Mouse (Mus musculus) CH12.LX (cell line): ENCODE measurements at regions not wholly inside any gene's neighbourhood (a gene's known extent, or its start where the extent isn't known, plus 50 kb on each side); places are given as distances from the start of the nearest gene placed in this dataset.

Source experiments
- DNase-seq: peaks from one replicate; pipeline ENCODE4 v3.0.0-alpha.2; 2013; ENCODE audit errors: extremely low read depth
- H3K27ac ChIP-seq: 2 replicates; pipeline ENCODE4 v1.5.1; 2012; ENCODE audit warnings: low read depth, mild to moderate bottlenecking, control low read depth, moderate library complexity; ENCODE audit not compliant: insufficient read depth
- H3K27me3 ChIP-seq: replicated peaks from 2 replicates; pipeline ENCODE3; 2012; ENCODE audit warnings: inconsistent platforms
- H3K36me3 ChIP-seq, 2 experiments: replicated peaks in 1 of 2; 2 replicates each; pipeline versions ENCODE3 to v1.6.1; 2012; ENCODE audit warnings: inconsistent platforms in 1 of 2, low read length in 1 of 2, mild to moderate bottlenecking in 1 of 2, mixed read lengths in 1 of 2, moderate library complexity in 1 of 2; ENCODE audit not compliant: control insufficient read depth in 1 of 2, insufficient read depth in 1 of 2
- H3K4me1 ChIP-seq, 2 experiments: 2 replicates each; pipeline ENCODE4 v1.6.1; 2012; ENCODE audit warnings: inconsistent platforms in 1 of 2, moderate library complexity in 1 of 2; ENCODE audit not compliant: insufficient read depth in 2 of 2, control insufficient read depth in 1 of 2
- H3K4me2 ChIP-seq: 2 replicates; pipeline ENCODE4 v1.6.1; 2012; ENCODE audit warnings: low read depth, mild to moderate bottlenecking, control low read depth; ENCODE audit not compliant: poor library complexity, insufficient read depth, severe bottlenecking
- H3K4me3 ChIP-seq, 3 experiments: fragments of 150-350 bp in 1 of 3; sonication (generic) in 1 of 3; replicated peaks in 1 of 3; 2 replicates each; pipeline versions ENCODE3 to v1.5.1; 2011 to 2012; ENCODE audit warnings: low read depth in 2 of 3, low read length in 2 of 3, mild to moderate bottlenecking in 2 of 3, moderate library complexity in 2 of 3, control low read depth in 1 of 3, improper control_type of control experiment in 1 of 3, inconsistent platforms in 1 of 3, mixed read lengths in 1 of 3; ENCODE audit not compliant: poor library complexity in 1 of 3
- H3K79me2 ChIP-seq: replicated peaks from 2 replicates; pipeline ENCODE4 v1.6.1; 2012; ENCODE audit warnings: mild to moderate bottlenecking, moderate library complexity; ENCODE audit not compliant: control insufficient read depth, poor library complexity, insufficient read depth, severe bottlenecking; ENCODE audit errors: extremely low read depth
- H3K9ac ChIP-seq: 2 replicates; pipeline ENCODE4 v1.6.1; 2012; ENCODE audit warnings: low read depth, mild to moderate bottlenecking, control low read depth, moderate library complexity; ENCODE audit not compliant: insufficient read depth
- H3K9me3 ChIP-seq: replicated peaks from 2 replicates; pipeline ENCODE3; 2012; ENCODE audit warnings: low read length, inconsistent platforms, mixed read lengths
- BHLHE40 ChIP-seq: IDR thresholded peaks from 2 replicates; pipeline ENCODE4 v1.6.1; 2011; ENCODE audit warnings: mild to moderate bottlenecking, low read depth, low read length, improper control_type of control experiment
- CHD1 ChIP-seq: IDR thresholded peaks from 2 replicates; pipeline ENCODE4 v1.6.1; 2012; ENCODE audit warnings: low read depth, low read length, improper control_type of control experiment, inconsistent platforms
- EP300 ChIP-seq: IDR thresholded peaks from 2 replicates; pipeline ENCODE4 v1.6.1; 2011; ENCODE audit warnings: low read length, improper control_type of control experiment
- GABPA ChIP-seq: IDR thresholded peaks from 2 replicates; pipeline ENCODE4 v1.6.1; 2012; ENCODE audit warnings: low read depth, low read length, improper control_type of control experiment, inconsistent platforms; ENCODE audit not compliant: insufficient replicate concordance
- HCFC1 ChIP-seq: IDR thresholded peaks from 2 replicates; pipeline ENCODE4 v1.6.1; 2012; ENCODE audit warnings: low read depth, mild to moderate bottlenecking, inconsistent platforms, low read length, improper control_type of control experiment
- IRF4 ChIP-seq: IDR thresholded peaks from 2 replicates; pipeline ENCODE4 v1.6.1; 2014; ENCODE audit warnings: low read depth, mild to moderate bottlenecking, inconsistent platforms, low read length, improper control_type of control experiment
- JUN ChIP-seq: IDR thresholded peaks from 2 replicates; pipeline ENCODE4 v1.6.1; 2011; ENCODE audit warnings: low read depth, mild to moderate bottlenecking, low read length, improper control_type of control experiment, moderate library complexity; ENCODE audit not compliant: insufficient read depth
- JUND ChIP-seq: conservative IDR thresholded peaks from 2 replicates; pipeline ENCODE4 v1.6.1; 2011; ENCODE audit warnings: low read depth, low read length, improper control_type of control experiment
- KAT2A ChIP-seq: IDR thresholded peaks from 2 replicates; pipeline ENCODE4 v1.6.1; 2012; ENCODE audit warnings: low read length, improper control_type of control experiment, inconsistent platforms; ENCODE audit not compliant: insufficient replicate concordance
- MAFK ChIP-seq: IDR thresholded peaks from 2 replicates; pipeline ENCODE4 v1.6.1; 2011; ENCODE audit warnings: low read length, improper control_type of control experiment; ENCODE audit not compliant: insufficient replicate concordance
- MAX ChIP-seq: IDR thresholded peaks from 2 replicates; pipeline ENCODE4 v1.6.1; 2011; ENCODE audit warnings: low read length, improper control_type of control experiment
- MAZ ChIP-seq: IDR thresholded peaks from 2 replicates; pipeline ENCODE4 v1.6.1; 2012; ENCODE audit warnings: low read depth, mild to moderate bottlenecking, inconsistent platforms, low read length, improper control_type of control experiment, moderate library complexity
- MYC ChIP-seq: IDR thresholded peaks from 2 replicates; pipeline ENCODE4 v1.6.1; 2011; ENCODE audit warnings: low read depth, mild to moderate bottlenecking, improper control_type of control experiment, low read length
- NELFE ChIP-seq: IDR thresholded peaks from 2 replicates; pipeline ENCODE4 v1.6.1; 2011; ENCODE audit warnings: low read depth, low read length, improper control_type of control experiment
- POLR2AphosphoS2 ChIP-seq: IDR thresholded peaks from 2 replicates; pipeline ENCODE4 v1.6.1; 2011; ENCODE audit warnings: low read depth, low read length, improper control_type of control experiment
- RCOR1 ChIP-seq: conservative IDR thresholded peaks from 2 replicates; pipeline ENCODE4 v1.6.1; 2012; ENCODE audit warnings: low read depth, mild to moderate bottlenecking, inconsistent platforms, low read length, improper control_type of control experiment
- SMC3 ChIP-seq: IDR thresholded peaks from 2 replicates; pipeline ENCODE4 v1.6.1; 2011; ENCODE audit warnings: low read depth, low read length, improper control_type of control experiment
- TBP ChIP-seq: conservative IDR thresholded peaks from 2 replicates; pipeline ENCODE4 v1.6.1; 2011; ENCODE audit warnings: low read depth, low read length, improper control_type of control experiment
- TCF12 ChIP-seq: IDR thresholded peaks from 2 replicates; pipeline ENCODE4 v1.6.1; 2014; ENCODE audit warnings: low read depth, mild to moderate bottlenecking, inconsistent platforms, low read length, improper control_type of control experiment
- UBTF ChIP-seq: IDR thresholded peaks from 2 replicates; pipeline ENCODE4 v1.6.1; 2012; ENCODE audit warnings: low read depth, mild to moderate bottlenecking, inconsistent platforms, low read length, improper control_type of control experiment, moderate library complexity
- ZKSCAN1 ChIP-seq: IDR thresholded peaks from 2 replicates; pipeline ENCODE4 v1.6.1; 2012; ENCODE audit warnings: low read depth, inconsistent platforms, low read length, improper control_type of control experiment, borderline replicate concordance
- ZMIZ1 ChIP-seq: IDR thresholded peaks from 2 replicates; pipeline ENCODE4 v1.6.1; 2012; ENCODE audit warnings: low read depth, mild to moderate bottlenecking, inconsistent platforms, low read length, improper control_type of control experiment
- ZNF384 ChIP-seq: IDR thresholded peaks from 2 replicates; pipeline ENCODE4 v1.6.1; 2012; ENCODE audit warnings: low read depth, low read length, improper control_type of control experiment, inconsistent platforms
- dilution Hi-C: fragments of 300-500 bp; cut with MboI; formaldehyde crosslinking; loops from 2 replicates; pipeline ENCODE4 v1.14.3; 2020; ENCODE audit warnings: low sequenced_read_pairs; ENCODE audit not compliant: extremely low pct_unique_long_range_greater_than_20kb, extremely low pct_ligation_motif_present
- in situ Hi-C: fragments of 300-500 bp; cut with MboI; formaldehyde crosslinking; loops from 3 replicates; pipeline ENCODE4 v1.14.3; 2019; ENCODE audit warnings: low sequenced_read_pairs, low pct_ligation_motif_present, low pct_unique_long_range_greater_than_20kb, mixed read lengths

GRCm38 (mm10) chr3:115207072-115207471, 303.2 kb downstream of the Olfm3 start:
- Histone ChIP-seq H3K9me3 (no peaks in the 10 kb centered on the region), H3K4me3 (no peak overlapping the region), H3K27ac (no peak overlapping the region), H3K27me3 (no peaks in the 10 kb centered on the region), H3K4me1 (no peaks in the 10 kb centered on the region), H3K36me3 (no peaks in the 10 kb centered on the region), H3K79me2 (no peaks in the 10 kb centered on the region), H3K4me2 (no peak overlapping the region), H3K9ac (no peak overlapping the region)
- DNase-seq: no peak
- TF ChIP-seq UBTF (no peak), ZMIZ1 (no peak), TBP (no peak), GABPA (no peak), BHLHE40 (no peak), CHD1 (no peak), JUND (no peak)
- dilution Hi-C loops (no loop called here), in situ Hi-C loops (no loop called here)

- Histone ChIP-seq H3K9me3 (no peaks in the 10 kb centered on the region), H3K4me1 (no peaks in the 10 kb centered on the region), H3K4me3 (no peak overlapping the region), H3K36me3 (no peaks in the 10 kb centered on the region), H3K27ac (no peak overlapping the region), H3K79me2 (no peaks in the 10 kb centered on the region), H3K4me2 (no peak overlapping the region), H3K9ac (no peak overlapping the region), H3K27me3 (no peaks in the 10 kb centered on the region)
- dilution Hi-C loops (no loop called here), in situ Hi-C loops (no loop called here)
- TF ChIP-seq ZMIZ1 (no peak), RCOR1 (no peak), BHLHE40 (no peak), KAT2A (no peak), SMC3 (no peak), POLR2AphosphoS2 (no peak), ZNF384 (no peak), HCFC1 (no peak), TCF12 (no peak), GABPA (no peak), NELFE (no peak)
- DNase-seq: no peak
Measured at GRCm38 (mm10) chr3:115211841-115212240, 308.0 kb downstream of the Olfm3 start.

- Histone ChIP-seq H3K36me3 (no peaks in the 10 kb centered on the region), H3K27ac (no peak overlapping the region), H3K4me3 (no peak overlapping the region), H3K27me3 (no peaks in the 10 kb centered on the region), H3K4me2 (no peak overlapping the region), H3K79me2 (no peaks in the 10 kb centered on the region), H3K9ac (no peak overlapping the region), H3K4me1 (no peaks in the 10 kb centered on the region), H3K9me3 (no peaks in the 10 kb centered on the region)
- dilution Hi-C loops: no loop called here
- TF ChIP-seq BHLHE40 (no peak), POLR2AphosphoS2 (no peak), MAZ (no peak), IRF4 (no peak), MYC (no peak), ZKSCAN1 (no peak), EP300 (no peak), HCFC1 (no peak), SMC3 (no peak), JUN (no peak), MAX (no peak), MAFK (no peak)
- no peak for DNase-seq
- in situ Hi-C loops: no loop called here
Measured at GRCm38 (mm10) chr3:115213477-115213876, 309.6 kb downstream of the Olfm3 start.
